Mouse (Mus musculus) brain, embryonic 14.5 days (tissue): Measurements from ENCODE around the gene Wnt7a. TPM values are rescaled to one million over a fixed set of nuclear protein-coding genes. Genes with fewer than 3 reads are reported as not detected.

Experiments
- DNase-seq: peaks from one replicate; pipeline ENCODE4 v3.0.0-alpha.2; 2011; ENCODE audit warnings: low read depth
- CTCF ChIP-seq: fragments of 200-500 bp; IDR thresholded peaks from 2 replicates; pipeline ENCODE4 v1.5.1; 2012; ENCODE audit warnings: inconsistent platforms, mild to moderate bottlenecking, moderate library complexity, borderline replicate concordance; ENCODE audit not compliant: insufficient read depth, insufficient read length; ENCODE audit errors: extremely low read depth
- POLR2A ChIP-seq: fragments of 200-500 bp; IDR thresholded peaks from 2 replicates; pipeline ENCODE4 v1.6.1; 2012; ENCODE audit warnings: mild to moderate bottlenecking, inconsistent platforms, borderline replicate concordance; ENCODE audit not compliant: poor library complexity, insufficient read depth, insufficient read length, severe bottlenecking; ENCODE audit errors: extremely low read depth
- polyA plus RNA-seq: library from polyadenylated mRNA; depleted of rRNA; stranded (reverse); fragments of >200 nt; gene quantifications from 2 replicates; pipeline ENCODE4 v1.2.3, GENCODE M21; 2012; rRNA removed

Wnt7a gene
- polyA plus RNA-seq, result 18.0 and 21.9 TPM in 2 replicates

DNA sequence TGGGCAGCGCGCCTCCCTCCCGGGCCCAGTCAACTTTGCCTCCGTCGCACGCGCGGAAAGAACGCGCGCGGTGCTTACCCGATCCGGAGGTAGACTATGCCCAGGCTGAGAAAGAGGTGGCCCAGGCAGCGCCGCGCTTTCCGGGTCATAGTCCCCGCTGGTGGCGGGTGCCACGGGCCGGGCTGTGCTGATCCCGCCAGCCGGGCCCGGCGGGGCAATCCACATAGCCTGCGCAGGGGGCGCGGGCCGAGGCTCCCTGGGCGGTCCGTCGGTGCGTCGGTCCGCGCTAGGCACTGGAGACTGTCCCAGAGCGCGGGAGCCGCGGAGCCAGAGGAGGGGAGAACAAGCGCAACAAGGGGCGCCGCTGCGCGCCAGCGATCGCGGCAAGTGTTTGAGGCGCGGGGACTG lies at the start of gene Wnt7a:
Gene Wnt7a, minus strand, starts transcription at position 403 of the 408 bp plus-strand sequence.
- TF ChIP-seq CTCF (no peak), POLR2A (0 out of 2 replicates have a peak, but pooled peaks have one; percentile 58)
- no peak for DNase-seq

DNA sequence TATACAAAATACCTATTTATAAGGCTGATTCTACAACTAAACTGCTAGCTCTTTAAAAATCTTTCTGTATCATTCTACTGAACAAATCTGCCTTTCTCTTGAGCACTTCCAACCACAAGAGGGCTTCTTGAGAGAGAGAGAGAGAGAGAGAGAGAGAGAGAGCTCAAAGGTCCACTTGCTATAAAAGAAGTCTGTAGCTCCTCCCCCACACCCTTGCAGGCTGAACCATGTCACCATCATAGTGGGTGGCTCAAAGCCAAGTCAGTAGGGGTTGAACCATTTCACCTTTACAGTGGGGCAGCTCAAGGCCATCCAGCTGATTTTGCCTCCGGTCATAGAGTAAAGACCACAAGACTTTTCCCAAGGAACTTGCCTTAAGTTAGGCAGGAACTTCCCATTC lies 48.3 kb upstream of the Wnt7a start:
- TF ChIP-seq CTCF (no peak), POLR2A (no peak)
- DNase-seq, result no peak

DNA sequence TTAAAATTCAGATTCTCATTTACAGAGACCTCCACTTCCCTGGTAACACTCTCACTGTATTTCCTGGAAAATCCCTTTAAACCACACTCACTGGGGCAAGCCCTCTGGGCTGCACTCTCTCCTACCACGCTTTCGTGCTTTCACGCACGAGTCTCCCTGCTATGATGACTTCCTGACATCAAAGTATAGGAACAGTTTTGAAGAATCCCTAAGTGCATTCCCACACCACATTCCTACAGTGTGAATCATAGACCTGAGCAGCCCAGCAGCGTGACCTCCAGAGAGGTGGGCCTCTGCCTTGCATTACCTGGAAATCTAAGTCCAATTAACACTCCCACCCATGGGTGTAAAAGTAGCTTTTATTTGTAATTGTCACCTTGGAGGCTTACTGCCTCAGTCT lies 43.4 kb upstream of the Wnt7a start:
- no peak for DNase-seq
- TF ChIP-seq CTCF, result no peak
- TF ChIP-seq POLR2A, result no peak

DNA sequence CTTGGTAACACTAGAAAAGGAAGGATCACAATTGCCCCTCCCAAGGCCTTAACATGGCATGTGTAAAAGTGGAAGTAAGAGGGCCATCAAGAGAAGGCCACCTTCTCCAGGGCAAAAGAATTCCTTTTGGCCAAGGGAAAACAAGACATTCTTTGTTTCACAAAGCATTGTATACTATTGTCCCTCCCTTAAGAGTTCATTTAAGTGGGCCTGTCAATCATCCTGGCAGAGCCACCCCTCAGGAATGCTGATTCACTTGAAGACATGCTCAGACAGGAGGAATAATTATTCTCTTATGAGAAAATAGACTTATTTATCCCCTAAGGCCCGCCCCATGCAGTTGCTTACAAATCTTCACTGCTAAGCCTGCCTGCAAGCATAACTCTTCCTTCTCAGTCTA lies 40.9 kb upstream of the Wnt7a start:
- no peak for TF ChIP-seq CTCF
- no peak for TF ChIP-seq POLR2A
- DNase-seq, result no peak

DNA sequence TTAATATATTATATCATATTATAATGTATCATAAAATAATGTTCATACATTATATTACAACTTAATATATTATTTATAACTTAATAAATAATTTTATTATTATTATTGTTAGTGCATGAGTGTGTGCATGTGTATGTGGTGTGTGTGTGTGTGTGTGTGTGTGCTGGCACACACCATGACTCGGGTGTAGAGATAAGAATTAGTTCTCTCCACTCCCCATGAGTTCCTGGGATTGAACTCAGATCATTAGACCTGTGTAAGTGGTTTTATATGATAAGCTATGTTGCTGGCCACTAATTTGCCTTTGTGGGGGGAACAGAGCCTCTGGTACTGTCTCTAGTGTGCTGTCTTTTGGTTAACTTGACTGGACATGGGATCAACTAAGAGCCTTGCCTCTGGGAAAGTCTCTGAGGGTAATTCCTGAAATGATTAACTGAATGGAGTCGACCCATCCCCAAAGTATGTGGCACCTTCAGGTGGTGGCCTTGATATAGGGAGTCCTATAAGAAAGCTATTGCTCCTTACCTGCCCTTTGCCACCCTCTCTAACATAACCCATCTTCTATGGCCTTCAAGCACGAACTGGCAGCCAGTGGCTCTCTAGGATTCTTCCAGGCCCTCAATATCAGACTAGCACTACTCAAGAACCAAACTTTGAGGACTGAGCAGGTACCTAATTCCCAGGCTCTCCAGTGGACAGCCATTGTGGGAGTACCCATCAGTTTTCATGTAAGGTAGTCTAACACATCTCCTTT lies 38.5 kb upstream of the Wnt7a start:
- TF ChIP-seq POLR2A (no peak), CTCF (no peak)
- no peak for DNase-seq

DNA sequence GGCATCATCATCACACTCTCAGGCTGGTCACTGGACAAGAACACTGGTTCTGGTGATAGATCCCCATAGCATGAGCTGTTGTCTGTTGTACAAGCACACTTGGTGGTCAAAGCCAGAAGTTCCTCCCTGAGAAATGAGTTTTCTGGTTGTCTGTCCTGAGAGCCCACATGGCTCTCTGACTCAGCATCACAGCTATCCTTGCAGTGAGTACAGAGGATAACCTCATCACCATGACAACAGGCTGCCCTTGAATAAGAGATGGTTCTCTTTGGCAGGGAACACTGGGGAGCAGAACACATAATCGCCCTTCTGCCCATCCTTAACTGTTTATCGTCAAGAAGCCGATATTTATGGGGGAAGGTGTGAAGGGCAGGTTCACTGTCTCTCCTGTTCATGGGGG lies 34.2 kb upstream of the Wnt7a start:
- DNase-seq, result no peak
- TF ChIP-seq POLR2A, result no peak
- TF ChIP-seq CTCF, result no peak

DNA sequence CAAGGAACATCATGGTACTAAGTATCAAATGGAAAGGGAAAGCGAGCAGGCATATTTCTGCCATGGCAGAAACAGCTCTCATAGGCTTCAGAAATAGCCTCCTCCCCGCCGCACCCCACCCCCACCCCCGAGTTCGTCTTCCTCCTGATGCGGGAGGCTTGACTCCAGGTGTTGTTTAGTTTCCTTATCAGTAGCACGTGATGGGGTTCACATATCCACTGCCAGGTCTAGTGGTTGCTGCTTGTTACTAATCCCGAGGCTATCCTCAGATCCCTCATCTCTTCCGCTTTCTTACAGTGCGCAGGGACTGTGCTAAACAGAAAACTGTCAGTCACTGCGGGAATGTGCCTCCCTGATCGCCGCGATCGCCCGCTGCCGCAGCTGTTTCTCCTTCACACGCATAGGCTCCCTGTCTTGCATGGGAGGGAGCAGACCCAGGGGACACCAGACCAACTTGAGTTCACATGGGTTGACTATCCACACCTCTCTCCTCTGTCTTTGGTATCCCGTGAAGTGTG lies 30.0 kb upstream of the Wnt7a start:
- DNase-seq, result no peak
- TF ChIP-seq CTCF (no peak), POLR2A (no peak)

DNA sequence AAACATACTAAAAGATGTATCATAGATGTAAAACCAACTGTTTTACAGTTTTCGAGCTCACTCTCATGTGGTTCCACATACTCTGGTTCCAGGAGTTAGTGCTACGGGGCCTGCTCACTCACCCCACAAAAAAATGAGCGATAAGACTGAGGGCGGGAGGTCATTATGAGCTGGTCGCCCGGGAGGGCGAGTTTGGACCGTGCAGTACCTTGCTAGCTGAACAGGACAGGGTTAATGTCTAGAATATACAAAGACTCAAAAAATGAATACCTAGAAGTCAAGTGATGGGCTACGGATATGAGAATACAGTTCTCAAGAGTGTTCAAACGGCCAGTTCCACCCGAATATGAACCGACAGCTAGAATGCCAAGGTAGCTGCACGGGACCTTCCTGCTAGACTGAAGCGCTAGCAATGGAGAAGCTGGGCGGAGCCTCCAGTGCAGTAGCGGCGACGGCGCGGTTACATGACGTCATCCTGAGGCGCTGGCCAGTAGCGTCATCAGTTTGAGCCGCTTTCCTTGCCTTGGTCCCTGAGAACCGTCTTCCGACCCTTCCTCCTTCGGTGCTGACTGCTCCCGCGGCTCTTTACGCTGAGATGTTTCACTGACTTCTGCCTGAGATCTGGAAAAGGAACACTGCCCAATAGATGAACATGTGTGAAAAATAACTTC lies 29.4 kb upstream of the Wnt7a start:
- TF ChIP-seq CTCF (no peak), POLR2A (peak; percentile 87; the same call in 1 of the 2 replicates)
- peak; percentile 98 for DNase-seq

DNA sequence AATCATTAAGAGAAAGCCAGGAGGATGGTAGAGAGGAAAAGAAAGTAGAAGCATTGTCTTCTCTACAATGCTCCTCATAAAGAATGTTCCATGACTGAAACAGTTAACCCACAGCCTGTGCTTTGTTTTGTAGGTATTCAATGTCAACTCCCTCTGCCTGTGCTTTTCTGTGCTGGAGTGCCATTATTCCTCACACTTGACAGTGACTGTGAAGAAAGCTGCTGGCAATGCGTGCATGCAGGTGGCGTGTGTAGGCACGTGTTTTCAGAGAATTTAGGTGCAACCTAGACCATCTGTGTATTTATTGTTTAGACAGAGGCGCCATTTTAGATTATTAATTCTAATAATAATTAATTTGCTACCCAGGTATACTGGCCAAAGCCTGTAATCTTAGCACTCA lies 13.0 kb upstream of the Wnt7a start:
- peak; percentile 51 for DNase-seq
- TF ChIP-seq POLR2A, result no peak
- TF ChIP-seq CTCF, result no peak

DNA sequence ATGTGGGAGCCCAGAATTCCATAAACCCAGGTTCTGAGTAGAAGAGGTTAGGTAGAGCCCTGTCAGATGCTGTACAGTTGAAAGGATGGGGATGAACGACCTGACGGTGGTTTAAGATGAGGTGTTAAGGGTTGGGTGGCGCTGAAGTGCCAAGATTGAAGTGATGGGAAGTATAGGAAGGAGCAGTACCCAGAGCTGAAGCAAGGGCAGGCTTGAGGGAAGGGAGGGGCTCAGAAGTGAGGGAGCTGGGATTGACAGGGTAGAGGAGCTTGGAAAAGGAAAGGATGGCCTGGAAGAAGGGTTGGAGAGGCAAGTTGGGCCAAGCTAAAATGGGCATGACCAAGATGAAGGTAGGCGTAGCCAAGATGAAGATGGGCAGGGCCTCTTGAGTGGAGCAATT lies 10.5 kb upstream of the Wnt7a start:
- TF ChIP-seq POLR2A (no peak), CTCF (no peak)
- no peak for DNase-seq

DNA sequence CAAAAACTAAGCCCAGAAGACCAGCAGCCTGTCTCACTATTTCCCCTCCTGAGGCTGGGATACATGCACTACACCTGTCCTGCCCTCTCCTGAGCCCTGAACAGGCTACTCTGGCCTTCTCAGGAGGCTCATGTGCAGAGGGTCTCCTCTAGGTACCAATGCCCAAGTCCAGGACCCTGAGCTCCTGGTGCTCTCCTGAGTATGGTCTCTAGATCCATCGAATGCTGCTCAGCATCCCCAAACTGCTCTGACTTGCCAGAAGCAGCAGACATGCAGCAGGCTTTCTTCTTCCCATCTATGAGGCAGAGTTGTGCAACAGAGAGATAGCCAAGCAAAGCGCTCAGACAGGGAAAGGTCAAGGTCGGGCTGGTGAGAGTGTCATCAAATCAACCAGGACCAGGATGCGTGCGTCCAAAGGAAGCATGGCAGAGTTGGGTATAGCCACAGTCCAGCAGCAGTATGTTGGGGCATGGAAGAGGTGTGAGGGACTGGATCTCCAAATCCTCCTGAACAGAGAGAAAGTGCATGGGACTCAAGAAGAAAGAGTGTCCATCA lies 6.2 kb upstream of the Wnt7a start:
- no peak for TF ChIP-seq POLR2A
- no peak for TF ChIP-seq CTCF

More for the DNA sequence above, 6.2 kb upstream of the Wnt7a start:
- no peak for DNase-seq
